Mouse (Mus musculus): Measurements from ENCODE around the gene Trub2. TPM values are rescaled to one million over a fixed set of nuclear protein-coding genes. Genes with fewer than 3 reads are reported as not detected.

Gene Trub2
- polyA plus RNA-seq, 1 experiment, result 61.1 TPM

GRCm38 (mm10) chr2:29826318-29826925, 38.1 kb upstream of the Trub2 start:
- Histone ChIP-seq H3K27ac (ENCODE audit: control insufficient read depth, insufficient read depth, low read length) (peak overlapping the region; percentile 54), H3K4me1 (replicated peaks; ENCODE audit: control insufficient read depth, insufficient read depth, low read length) (peaks cover 6% of the 10 kb centered on the region), H3K27me3 (ENCODE audit: control insufficient read depth, insufficient read depth, low read length) (no peaks in the 10 kb centered on the region), H3K36me3 (ENCODE audit: control insufficient read depth, insufficient read depth, low read length) (no peaks in the 10 kb centered on the region), H3K4me3 (ENCODE audit: control insufficient read depth, insufficient read depth, low read length) (peak overlapping the region; percentile 48)
- 7% methylated on average over 11 of the region's 11 CpGs for WGBS
- TF ChIP-seq POLR2A (IDR thresholded peaks at IDR 0.05; ENCODE audit: control insufficient read depth, extremely low read depth, insufficient read depth, low read length, poor library complexity) (no peak), CTCF (IDR thresholded peaks at IDR 0.05; ENCODE audit: borderline replicate concordance, control insufficient read depth, extremely low read depth, insufficient read depth, low read length, poor library complexity) (no peak)
- no peak for DNase-seq

GRCm38 (mm10) chr2:29820025-29820817, 31.9 kb upstream of the Trub2 start, which contains the start of gene Urm1:
Gene Urm1 (plus strand): TSS chr2:29820075.
- Histone ChIP-seq H3K36me3 (ENCODE audit: control insufficient read depth, insufficient read depth, low read length) (no peaks in the 10 kb centered on the region), H3K4me1 (replicated peaks; ENCODE audit: control insufficient read depth, insufficient read depth, low read length) (peaks cover 20% of the 10 kb centered on the region), H3K27ac (ENCODE audit: control insufficient read depth, insufficient read depth, low read length) (peak within 1 kb of the TSS; percentile 41; the same call in 1 of the 2 replicates), H3K27me3 (ENCODE audit: control insufficient read depth, insufficient read depth, low read length) (no peaks in the 10 kb centered on the region), H3K4me3 (ENCODE audit: control insufficient read depth, insufficient read depth, low read length) (peak within 1 kb of the TSS; percentile 53)
- 0 out of 2 replicates have a peak, but pooled peaks have one; percentile 34 for TF ChIP-seq CTCF (IDR thresholded peaks at IDR 0.05; ENCODE audit: borderline replicate concordance, control insufficient read depth, extremely low read depth, insufficient read depth, low read length, poor library complexity)
- TF ChIP-seq POLR2A (IDR thresholded peaks at IDR 0.05; ENCODE audit: control insufficient read depth, extremely low read depth, insufficient read depth, low read length, poor library complexity), result no peak
- peak; percentile 68 for DNase-seq
- 2% methylated on average over 35 of the region's 35 CpGs for WGBS

GRCm38 (mm10) chr2:29819363-29819762, 31.1 kb upstream of the Trub2 start:
- Histone ChIP-seq H3K4me1 (replicated peaks; ENCODE audit: control insufficient read depth, insufficient read depth, low read length) (peaks cover 20% of the 10 kb centered on the region), H3K27me3 (ENCODE audit: control insufficient read depth, insufficient read depth, low read length) (no peaks in the 10 kb centered on the region), H3K4me3 (ENCODE audit: control insufficient read depth, insufficient read depth, low read length) (no peak overlapping the region), H3K27ac (ENCODE audit: control insufficient read depth, insufficient read depth, low read length) (no peak overlapping the region), H3K36me3 (ENCODE audit: control insufficient read depth, insufficient read depth, low read length) (no peaks in the 10 kb centered on the region)
- 67% methylated on average over 2 of the region's 2 CpGs for WGBS
- DNase-seq, result no peak
- TF ChIP-seq CTCF (IDR thresholded peaks at IDR 0.05; ENCODE audit: borderline replicate concordance, control insufficient read depth, extremely low read depth, insufficient read depth, low read length, poor library complexity) (no peak), POLR2A (IDR thresholded peaks at IDR 0.05; ENCODE audit: control insufficient read depth, extremely low read depth, insufficient read depth, low read length, poor library complexity) (no peak)

GRCm38 (mm10) chr2:29817426-29818232, 29.3 kb upstream of the Trub2 start:
- Histone ChIP-seq H3K27ac (ENCODE audit: control insufficient read depth, insufficient read depth, low read length) (no peak overlapping the region), H3K4me1 (replicated peaks; ENCODE audit: control insufficient read depth, insufficient read depth, low read length) (peaks cover 20% of the 10 kb centered on the region), H3K36me3 (ENCODE audit: control insufficient read depth, insufficient read depth, low read length) (no peaks in the 10 kb centered on the region), H3K4me3 (ENCODE audit: control insufficient read depth, insufficient read depth, low read length) (no peak overlapping the region), H3K27me3 (ENCODE audit: control insufficient read depth, insufficient read depth, low read length) (no peaks in the 10 kb centered on the region)
- 39% methylated on average over 8 of the region's 8 CpGs for WGBS
- TF ChIP-seq CTCF (IDR thresholded peaks at IDR 0.05; ENCODE audit: borderline replicate concordance, control insufficient read depth, extremely low read depth, insufficient read depth, low read length, poor library complexity) (no peak), POLR2A (IDR thresholded peaks at IDR 0.05; ENCODE audit: control insufficient read depth, extremely low read depth, insufficient read depth, low read length, poor library complexity) (no peak)
- DNase-seq, result peak; percentile 83

- no peak for DNase-seq
- H3K4me3 ChIP-seq (ENCODE audit: control insufficient read depth, insufficient read depth, low read length), result no peak overlapping the region
- H3K27ac ChIP-seq (ENCODE audit: control insufficient read depth, insufficient read depth, low read length), result no peak overlapping the region
- H3K4me1 ChIP-seq (replicated peaks; ENCODE audit: control insufficient read depth, insufficient read depth, low read length), result peaks cover 17% of the 10 kb centered on the region
- TF ChIP-seq CTCF (IDR thresholded peaks at IDR 0.05; ENCODE audit: borderline replicate concordance, control insufficient read depth, extremely low read depth, insufficient read depth, low read length, poor library complexity) (no peak), POLR2A (IDR thresholded peaks at IDR 0.05; ENCODE audit: control insufficient read depth, extremely low read depth, insufficient read depth, low read length, poor library complexity) (no peak)
- H3K27me3 ChIP-seq (ENCODE audit: control insufficient read depth, insufficient read depth, low read length), result no peaks in the 10 kb centered on the region
- WGBS, result 95% methylated on average over 11 of the region's 11 CpGs
- no peaks in the 10 kb centered on the region for H3K36me3 ChIP-seq (ENCODE audit: control insufficient read depth, insufficient read depth, low read length)
Measured at GRCm38 (mm10) chr2:29815678-29816371, 27.5 kb upstream of the Trub2 start.

Data from thymus, adult 2 months (tissue).